Mouse (Mus musculus) neutrophil, adult 5-6 weeks (primary cell): ENCODE results near the gene Tnks2. TPM values are rescaled to one million over a fixed set of nuclear protein-coding genes. Genes with fewer than 3 reads are reported as not detected.

Experiments
- ATAC-seq: fragments of 151-379, 151-347 bp; 2 replicates; pipeline ENCODE4 v1.8.0; 2017; ENCODE audit warnings: mild to moderate bottlenecking, moderate TSS enrichment; ENCODE audit not compliant: insufficient number of reproducible peaks, poor library complexity, low FRiP score, severe bottlenecking; ENCODE audit errors: extremely low read depth
- total RNA-seq: library from RNA; stranded (forward); fragments of 200-1000 nt; gene quantifications from 2 replicates; pipeline ENCODE4 v1.2.3, GENCODE M21; 2017

The Tnks2 gene
- total RNA-seq, 1 experiment from 2014 or later = 180 TPM

DNA sequence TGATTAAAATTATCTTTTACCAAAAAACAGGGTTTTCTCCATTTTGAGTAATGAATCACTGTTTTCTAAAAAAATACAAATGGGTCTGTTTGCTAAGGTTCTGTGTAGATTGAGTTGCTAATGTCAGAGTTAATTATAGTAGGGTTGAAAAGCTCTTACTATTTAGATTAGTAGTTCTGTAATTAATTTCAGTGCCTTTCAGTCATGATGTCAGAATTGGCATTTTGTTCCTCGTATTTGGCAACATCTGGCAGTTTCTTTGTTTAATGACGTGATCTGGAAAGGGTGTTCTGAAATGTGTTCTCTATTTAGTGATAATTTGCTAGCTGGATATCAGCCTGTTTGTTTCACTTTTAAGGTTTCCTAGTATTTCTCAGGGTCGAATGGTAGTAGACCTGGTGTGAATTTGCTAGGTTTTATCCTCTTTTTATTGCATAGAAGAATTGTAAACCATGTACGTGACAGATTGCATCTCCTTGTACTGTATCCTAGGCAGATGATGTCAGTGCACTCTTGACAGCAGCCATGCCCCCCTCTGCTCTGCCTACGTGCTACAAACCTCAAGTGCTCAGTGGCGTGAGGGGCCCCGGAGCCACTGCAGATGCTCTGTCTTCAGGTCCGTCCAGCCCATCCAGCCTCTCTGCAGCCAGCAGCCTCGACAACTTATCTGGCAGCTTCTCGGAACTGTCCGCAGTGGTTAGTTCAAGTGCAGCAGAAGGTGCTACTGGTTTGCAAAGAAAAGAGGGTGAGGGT, 44.9 kb downstream of the Tnks2 start:
- ATAC-seq = no peak

DNA sequence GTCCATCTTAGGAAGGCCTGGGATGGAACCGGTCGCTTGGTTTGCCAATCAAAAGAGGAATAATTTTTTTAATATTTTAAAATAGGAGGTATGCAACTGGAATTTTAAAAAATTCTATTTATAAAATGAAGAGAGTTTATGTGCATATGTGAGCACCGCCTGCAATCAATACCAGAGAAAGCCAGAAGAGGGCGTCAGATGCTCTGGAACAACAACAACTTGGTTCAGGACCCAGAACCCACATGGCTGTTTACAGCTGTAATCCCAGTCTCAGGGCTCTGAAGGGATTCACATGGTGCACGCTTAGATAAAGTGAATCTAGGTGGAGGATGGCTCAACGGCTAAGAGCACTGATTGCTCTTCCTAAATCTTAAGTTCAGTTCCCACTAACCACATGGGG, 49.1 kb downstream of the Tnks2 start:
- no peak for ATAC-seq

DNA sequence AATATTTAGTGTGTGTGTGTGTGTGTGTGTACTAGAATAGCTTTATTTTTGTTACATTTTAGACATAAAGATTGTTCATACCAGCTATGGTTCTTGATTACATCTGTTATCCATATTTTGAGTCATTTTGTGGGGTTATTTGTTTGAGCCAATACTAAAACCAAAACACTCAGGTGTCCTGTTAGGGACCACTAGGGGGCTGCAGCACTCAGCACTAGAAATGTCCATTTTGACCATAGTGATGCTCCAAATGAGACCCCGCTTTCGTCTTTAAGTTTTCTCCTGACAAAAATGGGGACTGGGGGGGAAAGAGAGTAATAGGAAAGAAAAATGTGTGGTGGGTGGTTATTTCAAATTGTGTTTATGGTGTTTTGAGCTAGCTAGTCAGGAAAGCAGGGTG, 52.3 kb downstream of the Tnks2 start:
- ATAC-seq = no peak

DNA sequence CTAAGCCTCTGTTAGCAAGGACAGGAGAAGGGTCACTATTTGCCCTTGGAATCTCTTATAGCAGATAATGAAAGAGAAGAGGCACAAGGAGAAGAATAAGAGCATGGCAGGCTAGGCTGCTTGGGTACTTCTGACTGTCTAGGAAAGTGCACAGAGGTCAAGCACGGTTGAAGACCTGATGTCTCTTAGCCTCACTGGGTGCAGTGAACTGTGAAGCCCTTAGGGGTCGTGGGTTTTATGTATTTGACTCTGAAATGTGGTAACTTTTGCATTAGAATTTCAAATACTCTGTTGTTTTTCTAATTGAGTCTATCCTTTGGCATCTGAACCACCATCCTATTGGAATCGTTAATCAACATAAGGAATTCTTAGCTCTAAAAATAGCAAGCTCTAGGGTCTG, 53.7 kb downstream of the Tnks2 start:
- ATAC-seq = no peak

DNA sequence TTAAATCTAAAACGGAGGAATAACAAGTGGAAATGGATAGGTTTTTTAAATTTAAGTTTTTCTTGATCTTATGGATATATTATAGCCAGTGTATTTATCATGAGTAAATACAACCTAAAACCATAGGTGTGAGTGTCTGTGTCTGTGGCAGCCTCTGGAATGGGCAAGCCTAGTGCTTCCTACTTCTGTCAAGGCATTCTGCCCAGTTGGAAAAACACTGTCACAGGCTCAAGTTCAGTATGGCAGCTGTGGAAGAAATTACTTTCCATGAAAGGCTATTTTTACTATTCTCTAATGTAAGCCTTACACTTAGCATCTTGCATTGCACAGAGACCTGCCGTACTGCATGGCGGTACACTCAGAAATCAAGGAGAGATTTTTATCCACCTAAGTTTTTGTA, 57.7 kb downstream of the Tnks2 start:
- ATAC-seq = no peak

DNA sequence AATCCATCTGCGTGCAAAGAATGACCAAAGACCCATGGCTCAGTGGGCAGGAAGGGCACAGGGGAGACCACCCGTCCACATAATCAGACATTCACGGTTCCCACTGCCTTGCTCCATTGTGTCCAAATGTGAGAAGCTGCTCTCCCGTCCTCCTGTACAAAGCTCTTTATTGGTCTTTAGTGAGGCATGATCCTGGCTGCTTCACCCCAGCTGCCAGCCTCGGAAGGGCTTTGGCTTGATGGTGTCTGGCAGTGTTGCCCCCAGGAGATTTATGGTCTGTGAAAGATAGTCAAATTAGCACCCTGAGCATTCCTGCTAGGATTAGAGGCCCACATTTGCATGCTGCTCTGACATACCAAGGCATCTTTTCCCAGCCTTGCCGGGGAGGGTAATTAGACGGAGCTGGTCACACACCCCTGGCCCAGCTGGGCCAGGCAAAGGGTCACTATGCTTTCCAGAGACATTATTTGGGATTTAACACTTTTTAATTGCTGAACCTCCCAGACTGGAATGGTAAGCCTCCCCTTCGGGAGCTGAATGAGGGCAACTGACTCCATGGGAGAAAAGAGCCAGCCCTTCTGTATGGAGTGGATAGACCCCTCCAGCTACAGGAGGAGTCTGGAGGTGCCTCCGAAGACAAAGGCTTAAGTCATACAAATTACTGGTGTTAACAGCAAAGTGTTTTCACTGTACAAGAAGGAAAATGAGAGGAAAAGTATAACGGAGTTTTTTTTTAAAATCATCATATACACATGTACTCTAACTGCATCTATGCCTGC, 62.9 kb downstream of the Tnks2 start:
- ATAC-seq = no peak

DNA sequence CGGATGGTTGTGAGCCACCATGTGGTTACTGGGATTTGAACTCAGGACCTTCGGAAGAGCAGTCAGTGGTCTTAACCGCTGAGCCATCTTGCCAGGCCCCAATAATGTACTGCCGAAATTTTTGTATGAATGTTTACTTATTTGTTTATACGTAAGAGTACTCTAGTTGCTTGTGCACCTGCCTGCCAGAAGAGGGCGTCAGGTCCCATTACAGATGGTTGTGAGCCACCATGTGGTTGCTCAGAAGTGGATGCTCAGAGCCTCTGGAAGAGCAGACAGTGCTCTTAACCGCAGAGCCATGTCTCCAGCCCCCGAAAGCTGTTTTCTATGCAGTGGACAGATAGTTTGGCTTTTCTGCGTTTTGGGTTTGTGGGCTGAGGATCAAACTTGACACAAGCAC, 63.7 kb downstream of the Tnks2 start:
- no peak for ATAC-seq

DNA sequence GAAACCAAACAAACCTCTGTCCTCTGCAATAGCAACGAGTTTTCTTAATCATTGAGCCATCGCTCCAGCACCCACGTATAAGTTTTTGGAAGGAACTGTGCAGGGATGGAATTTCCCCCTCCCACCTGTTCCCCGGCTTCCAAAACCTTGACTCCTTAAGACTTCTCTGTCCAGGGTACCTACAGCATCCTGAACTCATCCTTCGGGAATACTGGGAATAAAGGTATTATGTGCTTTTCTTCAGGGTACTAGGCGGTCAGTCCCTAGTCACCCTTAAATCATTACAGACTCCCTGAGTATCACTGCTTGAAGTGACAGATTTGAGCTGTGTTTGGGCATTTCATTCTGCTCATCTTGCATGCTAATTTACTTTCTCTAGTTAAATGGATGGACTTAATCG, 69.3 kb downstream of the Tnks2 start:
- ATAC-seq = no peak

DNA sequence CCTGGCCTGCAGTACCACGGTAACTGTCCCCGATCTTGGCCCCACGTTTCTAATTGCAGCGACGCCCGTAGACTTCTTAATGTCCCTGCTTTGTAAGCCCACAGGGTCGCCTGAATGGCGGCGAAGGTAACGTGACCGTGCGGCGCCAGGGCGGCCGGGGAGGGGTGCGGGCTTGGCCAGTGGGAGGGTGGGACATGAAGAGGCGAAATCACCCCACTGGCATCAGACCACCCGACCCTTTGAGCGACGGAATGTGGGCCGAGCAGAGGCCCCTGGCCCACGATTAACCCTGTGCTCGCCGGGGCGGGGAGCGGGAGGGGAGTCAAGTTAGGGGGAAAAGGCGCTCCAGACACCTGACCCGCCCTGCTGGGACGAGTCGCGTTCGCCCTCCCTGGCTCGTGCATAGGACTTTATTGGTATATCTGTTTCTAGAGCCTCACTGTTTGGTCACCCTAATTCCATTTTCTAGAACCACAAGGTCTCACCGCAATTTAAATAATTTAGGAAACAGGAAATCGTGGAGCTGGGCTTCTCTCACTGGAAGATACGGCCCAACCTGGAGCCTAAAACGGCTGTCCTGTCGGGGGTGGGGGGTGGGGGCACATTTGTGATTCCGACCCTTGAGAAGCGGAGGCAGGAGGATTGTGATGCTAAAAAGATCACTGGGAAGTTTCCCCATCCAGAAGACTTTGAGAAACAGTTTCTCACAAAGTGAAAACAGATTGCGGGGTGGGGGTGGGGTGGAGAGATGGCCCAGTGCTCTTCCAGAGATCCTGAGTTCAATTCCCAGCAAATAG, 70.4 kb downstream of the Tnks2 start:
- no peak for ATAC-seq

DNA sequence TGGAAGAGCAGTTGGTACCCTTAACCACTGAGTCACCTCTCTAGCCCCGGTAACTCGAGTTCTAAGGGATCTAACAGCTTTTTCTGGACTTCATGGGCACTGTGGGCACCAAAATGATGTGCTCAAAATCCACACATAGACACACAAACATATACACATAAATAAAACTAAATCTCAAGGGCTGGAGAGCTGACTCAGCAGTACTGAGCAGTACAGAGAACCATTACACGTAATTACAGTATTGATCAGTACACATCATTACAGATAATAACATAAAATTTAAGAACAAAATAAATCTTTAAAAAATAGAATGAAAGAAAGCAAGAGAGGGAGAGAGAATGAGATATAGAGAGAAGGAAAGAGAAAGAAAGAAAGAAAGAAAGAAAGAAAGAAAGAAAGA, 75.1 kb downstream of the Tnks2 start:
- no peak for ATAC-seq

DNA sequence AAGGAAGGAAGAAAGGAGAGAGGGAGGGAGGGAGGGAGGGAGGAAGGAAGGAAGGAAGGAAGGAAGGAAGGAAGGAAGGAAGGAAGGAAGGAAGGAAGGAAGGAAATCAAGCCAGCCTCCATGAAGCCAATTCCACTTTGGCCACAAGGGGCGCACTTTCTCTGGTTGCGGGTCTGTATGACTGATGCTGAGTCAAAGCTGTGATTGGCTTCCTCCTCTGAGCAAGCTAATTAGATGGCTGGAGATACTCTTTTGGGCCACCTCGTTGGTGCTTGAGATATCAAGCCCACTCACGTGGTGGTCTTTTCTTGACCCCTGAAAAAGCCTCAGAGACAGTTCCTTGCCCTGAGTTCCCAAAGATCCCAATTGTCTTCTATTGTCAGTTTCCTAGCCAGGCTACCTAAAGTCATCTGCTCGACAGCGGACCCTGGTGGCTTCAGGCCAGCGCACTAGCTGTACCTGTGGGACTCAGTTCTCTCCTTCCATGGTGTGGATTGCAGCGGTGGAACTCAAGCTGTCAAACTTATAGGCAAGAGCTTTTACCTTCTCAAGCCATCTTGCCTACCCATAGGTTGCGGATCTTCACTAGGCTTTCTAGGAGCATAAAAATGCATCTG, 75.8 kb downstream of the Tnks2 start:
- ATAC-seq = peak; percentile 46; the same call in 1 of the 2 replicates

DNA sequence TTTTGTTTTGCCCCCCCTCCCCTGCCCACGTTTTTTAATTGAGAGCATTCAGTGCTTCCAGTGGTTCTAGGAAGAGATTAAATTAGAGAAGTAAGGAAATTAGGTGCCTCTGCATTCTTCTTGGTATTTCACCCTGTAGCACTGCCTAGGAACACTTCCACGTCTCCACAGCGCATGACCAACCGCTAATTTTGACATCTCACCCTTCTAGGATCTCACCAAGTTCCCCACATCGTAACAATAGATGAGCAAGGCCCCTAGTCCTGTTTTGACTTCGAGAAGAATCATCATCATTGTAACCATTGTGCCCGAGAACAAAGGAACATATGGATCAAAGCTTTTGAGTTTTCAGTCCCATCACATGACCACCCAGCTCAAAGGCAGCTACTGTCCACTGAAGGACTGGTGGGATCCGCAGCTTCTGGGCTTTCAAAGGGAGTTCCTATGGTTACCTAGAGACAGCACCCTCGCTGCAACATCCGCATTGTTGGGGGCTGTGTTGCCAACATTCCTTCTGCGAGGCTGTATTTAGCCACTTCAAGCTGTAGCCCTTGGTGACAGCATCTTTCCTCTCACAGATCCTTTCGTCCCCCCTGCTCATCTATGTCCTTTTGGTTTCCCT, 76.5 kb downstream of the Tnks2 start:
- ATAC-seq = no peak

DNA sequence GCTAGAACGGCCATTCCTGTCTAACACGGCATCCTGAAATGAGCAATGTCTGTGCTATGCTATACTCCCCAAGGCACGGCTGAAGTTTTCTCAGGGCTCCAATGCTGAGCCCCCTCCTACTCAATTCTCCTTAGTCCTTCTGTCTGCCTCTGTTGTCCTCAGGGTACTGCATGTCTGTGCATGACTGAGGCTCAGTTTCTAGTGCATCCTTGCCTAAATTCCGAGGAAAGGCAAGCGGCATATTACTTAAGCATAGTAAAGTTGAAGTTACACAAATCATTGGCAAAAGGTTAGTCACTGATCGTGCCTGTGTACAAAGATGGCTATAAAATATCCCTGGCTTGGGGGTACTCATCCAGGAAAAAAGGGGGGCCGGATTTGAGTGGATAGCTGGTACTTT, 79.0 kb downstream of the Tnks2 start:
- ATAC-seq = no peak

DNA sequence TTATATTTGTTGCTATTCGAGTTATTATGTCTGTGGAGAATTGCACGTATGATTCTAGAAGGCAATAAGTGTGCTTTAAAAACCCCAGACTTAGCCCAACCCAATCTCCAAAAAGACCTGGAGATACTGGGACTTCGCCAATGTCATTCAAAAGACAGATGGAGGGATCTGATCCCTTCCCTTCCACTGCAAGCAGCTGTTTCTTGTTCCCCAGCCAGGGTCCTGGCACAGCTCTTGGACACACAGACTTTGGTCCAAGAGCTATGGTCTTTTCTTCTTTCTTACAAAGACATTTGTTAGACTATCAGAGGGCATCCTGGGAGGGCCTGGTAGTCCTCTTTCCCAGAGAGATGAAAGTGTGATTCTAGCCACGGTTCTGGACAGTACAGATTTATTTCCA, 82.2 kb downstream of the Tnks2 start:
- no peak for ATAC-seq

DNA sequence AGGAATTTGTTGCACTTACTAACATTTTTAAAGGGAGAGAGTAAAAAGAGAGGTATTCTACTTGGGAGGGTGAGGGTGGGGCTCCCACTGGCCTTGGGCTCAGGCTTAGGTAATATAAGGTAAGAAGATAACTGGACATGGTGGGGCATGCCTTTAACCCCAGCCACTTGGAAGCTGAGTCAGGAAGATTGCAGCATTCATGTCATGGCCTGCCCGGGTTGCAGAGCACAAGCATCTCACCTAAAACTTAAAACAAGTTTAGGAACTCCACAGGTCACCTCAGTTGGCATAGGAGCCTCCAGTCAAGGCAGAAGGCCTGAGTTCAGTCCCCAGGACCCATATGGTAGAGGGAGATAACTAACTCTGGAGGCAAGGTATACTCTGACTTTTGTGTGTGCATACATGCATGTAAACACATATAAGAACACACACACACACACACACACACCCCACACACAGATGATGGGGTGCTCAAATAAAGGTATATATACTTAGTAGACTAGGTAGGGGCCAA, 82.9 kb downstream of the Tnks2 start:
- no peak for ATAC-seq

DNA sequence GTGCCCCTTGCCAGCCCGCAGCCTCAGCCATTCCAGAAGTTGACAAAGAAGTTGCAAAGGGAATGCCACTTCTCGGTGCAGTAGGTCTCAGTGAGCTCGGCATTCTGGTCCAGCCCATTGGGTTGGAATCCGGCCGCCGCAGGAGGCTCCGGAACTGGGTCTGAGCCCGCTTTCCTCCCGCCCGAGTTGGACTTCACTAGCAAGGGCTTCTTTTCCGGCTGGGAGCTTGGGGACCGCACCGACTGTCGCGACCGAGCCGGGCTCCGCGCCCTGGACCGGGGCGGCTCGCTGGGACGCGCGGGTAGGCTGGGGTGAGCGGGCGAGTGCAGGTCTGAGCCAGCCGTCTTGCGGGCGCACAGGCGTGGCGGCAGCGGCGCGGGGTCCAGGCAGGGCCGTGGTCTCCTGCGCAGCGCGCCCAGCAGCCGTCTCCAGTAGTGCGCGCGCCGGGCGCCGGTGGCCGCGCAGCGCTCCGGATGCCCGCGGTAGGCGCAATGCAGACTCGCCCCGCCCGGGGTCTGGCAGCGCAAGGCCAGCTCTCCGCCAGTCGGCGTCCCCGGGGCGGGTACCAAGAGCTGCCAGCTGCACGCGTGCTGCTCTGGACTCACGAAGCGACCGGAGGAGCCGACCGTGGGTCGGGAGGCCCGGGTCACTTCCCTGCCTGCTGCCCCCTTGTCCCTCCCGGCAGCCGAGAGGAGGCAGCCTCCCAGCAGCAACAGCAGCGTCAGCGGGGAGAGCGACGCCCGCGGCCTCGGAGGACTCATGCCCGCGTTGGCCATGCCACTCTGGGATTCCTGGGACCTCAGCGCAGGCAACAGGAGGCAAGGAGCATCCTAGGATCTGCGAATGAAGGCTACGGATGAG, 84.6 kb downstream of the Tnks2 start:
- ATAC-seq = peak; percentile 60

DNA sequence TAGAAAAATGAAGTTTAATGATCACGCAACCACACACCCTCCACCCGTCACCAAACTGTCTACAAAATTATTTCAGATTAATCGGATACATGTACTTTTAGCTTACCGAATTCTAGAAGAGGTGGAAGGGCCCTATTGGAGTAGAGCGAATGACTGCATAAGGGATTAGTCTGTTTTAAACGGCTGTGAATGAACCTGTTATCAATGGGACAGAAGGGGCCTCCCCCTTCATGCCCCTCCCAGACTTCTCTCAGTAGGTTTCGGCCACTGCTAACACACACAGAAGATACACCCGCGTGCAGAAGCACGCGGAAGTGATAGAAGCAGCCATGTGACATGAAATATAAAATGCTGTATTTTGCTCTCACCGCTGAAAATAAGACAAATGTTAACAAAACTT, 85.4 kb downstream of the Tnks2 start, which contains the start of gene Fgfbp3:
Gene Fgfbp3, minus strand, starts transcription at position 150 of the 400 bp plus-strand sequence.
- ATAC-seq = no peak

DNA sequence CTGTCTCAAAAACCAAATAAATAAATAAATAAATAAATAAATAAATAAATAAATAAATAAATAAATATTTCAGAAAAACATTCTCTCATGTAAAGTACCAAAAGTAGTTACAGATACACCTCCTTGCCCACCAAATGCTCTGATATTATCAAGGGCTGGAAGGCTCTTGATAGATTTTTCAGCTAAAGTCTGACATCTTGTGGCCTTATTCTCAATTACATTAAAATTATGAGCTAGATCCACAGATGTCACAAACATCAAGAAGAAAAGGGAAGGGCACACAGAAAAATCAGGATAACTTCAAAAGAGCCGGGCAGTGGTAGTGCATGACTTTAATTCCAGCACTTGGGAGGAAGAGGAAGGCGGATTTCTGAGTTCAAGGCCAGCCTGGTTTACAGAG, 88.0 kb downstream of the Tnks2 start:
- ATAC-seq = peak; percentile 23; the same call in 1 of the 2 replicates
